Mouse (Mus musculus) limb, embryonic 14.5 days (tissue): Measurements from ENCODE around the gene Papln. TPM values are rescaled to one million over a fixed set of nuclear protein-coding genes. Genes with fewer than 3 reads are reported as not detected.

Experiments
- ATAC-seq: fragments of 200-750 bp; cut with Nextera tagmentation; 2 replicates; pipeline ENCODE4 v1.8.0; 2017; ENCODE audit warnings: low read depth, moderate number of reproducible peaks, moderate TSS enrichment; ENCODE audit not compliant: low FRiP score
- DNase-seq: peaks from one replicate; pipeline ENCODE4 v3.0.0-alpha.2; 2015; ENCODE audit warnings: low spot score
- H3K27ac ChIP-seq: fragments of 300-500 bp; sonication (generic); replicated peaks from 2 replicates; pipeline ENCODE4 v1.5.1; 2014; ENCODE audit warnings: low read depth, mild to moderate bottlenecking, low read length, moderate library complexity, mixed read lengths
- H3K27me3 ChIP-seq: fragments of 300-500 bp; sonication (generic); 2 replicates; pipeline ENCODE4 v1.6.1; 2014; ENCODE audit warnings: low read length, mixed read lengths; ENCODE audit not compliant: control insufficient read depth, insufficient read depth
- H3K36me3 ChIP-seq: fragments of 300-500 bp; sonication (generic); 2 replicates; pipeline ENCODE4 v1.6.1; 2014; ENCODE audit warnings: mild to moderate bottlenecking, low read length, moderate library complexity, mixed read lengths; ENCODE audit not compliant: control insufficient read depth, insufficient read depth
- H3K4me1 ChIP-seq: fragments of 300-500 bp; sonication (generic); 2 replicates; pipeline ENCODE4 v1.6.1; 2014; ENCODE audit warnings: antibody characterized with exemption, low read length, mixed read lengths; ENCODE audit not compliant: control insufficient read depth, insufficient read depth
- H3K4me2 ChIP-seq: fragments of 300-500 bp; sonication (generic); replicated peaks from 2 replicates; pipeline ENCODE4 v1.6.1; 2014; ENCODE audit warnings: low read depth, mild to moderate bottlenecking, low read length, moderate library complexity; ENCODE audit not compliant: severe bottlenecking
- H3K4me3 ChIP-seq: fragments of 300-500 bp; sonication (generic); replicated peaks from 2 replicates; pipeline ENCODE4 v1.5.1; 2014; ENCODE audit warnings: low read length
- H3K9ac ChIP-seq: fragments of 300-500 bp; sonication (generic); 2 replicates; pipeline ENCODE4 v1.6.1; 2014; ENCODE audit warnings: mild to moderate bottlenecking, low read depth, low read length, moderate library complexity; ENCODE audit not compliant: severe bottlenecking
- H3K9me3 ChIP-seq: fragments of 300-500 bp; sonication (generic); 2 replicates; pipeline ENCODE4 v1.6.1; 2016; ENCODE audit warnings: low read length; ENCODE audit not compliant: control insufficient read depth
- POLR2A ChIP-seq: fragments of 200-500 bp; IDR thresholded peaks from 2 replicates; pipeline ENCODE4 v1.8.0; 2012; ENCODE audit warnings: inconsistent platforms, mild to moderate bottlenecking, moderate library complexity, borderline replicate concordance; ENCODE audit not compliant: insufficient read depth, insufficient read length; ENCODE audit errors: extremely low read depth
- WGBS: fragments of 180-500 bp; shearing (Covaris S2); extraction: QIAGEN DNeasy Blood & Tissue Kit; methylation state at CpG from one replicate; pipeline ENCODE4 v1.1.7; 2014; 5-methylcytosine and 5-hydroxymethylcytosine counted together
- polyA plus RNA-seq, 2 experiments: library from polyadenylated mRNA; depleted of rRNA in 1 of 2; stranded (reverse) in 1 of 2; unstranded in 1 of 2; fragments of >200 nt; fragmentation: Nextera tagmentation in 1 of 2; extraction: Ambion mirVana in 1 of 2; gene quantifications; 2 replicates each; pipeline versions ENCODE4 v1.2.1 to v1.2.3; 2012 to 2014

Papln gene
- polyA plus RNA-seq, 2 experiments, result 2.0 to 5.2 TPM

DNA sequence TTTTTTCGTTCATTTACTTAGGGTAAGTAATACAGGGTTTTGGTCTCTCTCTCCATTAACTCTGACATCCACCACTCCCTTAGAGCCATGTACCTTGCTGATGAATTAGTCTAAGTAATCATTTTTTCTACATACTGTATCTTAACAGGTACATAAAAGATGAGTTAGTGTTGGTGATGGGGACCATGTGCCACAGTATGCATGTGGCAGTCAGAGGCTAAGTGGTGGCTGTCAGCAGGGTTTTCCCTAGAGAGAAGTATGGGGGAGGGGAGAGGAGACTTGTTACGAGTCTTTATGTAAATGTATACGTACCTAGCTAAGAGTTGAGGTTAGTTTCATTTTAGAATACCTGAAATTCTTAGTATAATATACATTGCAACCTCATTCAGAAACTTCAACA lies 40.4 kb upstream of the Papln start:
- H3K9ac ChIP-seq, result no peak overlapping the region
- DNase-seq (no peak), ATAC-seq (no peak)
- no peak overlapping the region for H3K4me2 ChIP-seq
- H3K4me1 ChIP-seq, result no peaks in the 10 kb centered on the region
- no peak overlapping the region for H3K27ac ChIP-seq
- H3K4me3 ChIP-seq, result no peak overlapping the region
- TF ChIP-seq POLR2A, result no peak
- 86% methylated on average over 3 of the region's 3 CpGs for WGBS
- peaks cover 67% of the 10 kb centered on the region for H3K36me3 ChIP-seq
- H3K27me3 ChIP-seq, result no peaks in the 10 kb centered on the region
- no peaks in the 10 kb centered on the region for H3K9me3 ChIP-seq

DNA sequence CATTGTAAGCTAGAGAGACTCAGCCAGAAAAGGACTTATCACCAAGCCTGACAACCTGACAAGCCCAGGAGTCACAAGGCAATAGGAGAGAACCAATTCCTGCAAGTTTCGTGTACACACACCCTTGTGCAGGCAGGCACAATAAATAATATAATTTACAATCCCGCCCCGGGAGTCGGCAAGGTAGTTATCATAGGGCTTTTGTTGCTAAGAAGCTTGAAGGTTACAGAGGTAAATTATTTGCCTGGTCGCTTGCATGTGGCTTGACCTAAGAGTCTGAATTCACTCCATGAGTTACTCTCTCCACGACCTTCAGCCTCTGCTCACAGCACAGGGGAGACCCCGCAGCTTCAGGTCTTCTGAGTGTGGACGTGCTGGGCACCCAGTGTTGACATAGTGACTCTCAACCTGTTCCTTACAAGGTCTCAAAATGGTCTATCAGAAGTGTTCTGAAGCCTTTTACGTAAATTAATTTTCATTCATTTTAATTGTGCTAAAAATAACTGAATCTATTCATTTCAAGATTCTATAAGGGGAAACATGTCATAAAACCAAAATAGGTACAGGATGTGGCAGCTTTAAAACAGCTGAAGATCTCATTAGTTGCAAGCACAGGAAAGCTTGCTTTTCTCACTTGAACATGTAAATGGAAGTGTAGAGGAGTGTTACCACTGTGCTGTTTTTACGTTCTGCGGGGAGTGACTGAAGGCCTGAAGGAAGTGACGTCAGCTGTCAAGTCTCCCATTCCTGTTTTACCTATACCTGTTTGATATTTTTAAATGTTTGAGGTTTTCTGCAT lies 36.7 kb upstream of the Papln start:
- H3K4me2 ChIP-seq, result no peak overlapping the region
- no peak for TF ChIP-seq POLR2A
- no peaks in the 10 kb centered on the region for H3K4me1 ChIP-seq
- H3K27ac ChIP-seq, result no peak overlapping the region
- H3K4me3 ChIP-seq, result no peak overlapping the region
- WGBS, result 57% methylated on average over 12 of the region's 12 CpGs
- H3K9me3 ChIP-seq, result no peaks in the 10 kb centered on the region
- H3K9ac ChIP-seq, result no peak overlapping the region
- ATAC-seq, result no peak
- no peak for DNase-seq
- no peaks in the 10 kb centered on the region for H3K27me3 ChIP-seq
- H3K36me3 ChIP-seq, result peaks cover 82% of the 10 kb centered on the region

DNA sequence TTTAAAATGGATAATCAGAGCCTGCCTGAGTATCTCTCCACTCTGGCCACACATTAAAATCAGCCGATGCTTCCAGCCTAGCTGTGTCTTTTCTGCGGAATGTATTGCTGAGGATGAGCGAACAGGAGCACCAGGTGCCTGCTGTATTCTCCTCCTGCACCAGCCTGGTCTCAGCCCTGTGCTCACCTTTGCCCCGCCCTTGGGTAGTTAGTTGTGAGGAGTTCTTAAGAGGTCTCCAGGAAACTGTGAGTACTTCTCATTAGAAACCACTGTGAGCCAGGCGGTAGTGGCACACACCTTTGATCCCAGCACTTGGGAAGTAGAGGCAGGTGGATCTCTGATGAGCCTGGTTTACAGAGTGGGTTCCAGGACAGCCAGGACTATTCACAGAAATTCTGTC lies 31.2 kb upstream of the Papln start:
- Histone ChIP-seq H3K4me2 (no peak overlapping the region), H3K27ac (no peak overlapping the region), H3K27me3 (no peaks in the 10 kb centered on the region), H3K9me3 (no peaks in the 10 kb centered on the region), H3K4me3 (no peak overlapping the region), H3K4me1 (no peaks in the 10 kb centered on the region), H3K36me3 (peaks cover 93% of the 10 kb centered on the region), H3K9ac (no peak overlapping the region)
- ATAC-seq (no peak), DNase-seq (no peak)
- WGBS, result 89% methylated on average over 5 of the region's 5 CpGs
- no peak for TF ChIP-seq POLR2A

DNA sequence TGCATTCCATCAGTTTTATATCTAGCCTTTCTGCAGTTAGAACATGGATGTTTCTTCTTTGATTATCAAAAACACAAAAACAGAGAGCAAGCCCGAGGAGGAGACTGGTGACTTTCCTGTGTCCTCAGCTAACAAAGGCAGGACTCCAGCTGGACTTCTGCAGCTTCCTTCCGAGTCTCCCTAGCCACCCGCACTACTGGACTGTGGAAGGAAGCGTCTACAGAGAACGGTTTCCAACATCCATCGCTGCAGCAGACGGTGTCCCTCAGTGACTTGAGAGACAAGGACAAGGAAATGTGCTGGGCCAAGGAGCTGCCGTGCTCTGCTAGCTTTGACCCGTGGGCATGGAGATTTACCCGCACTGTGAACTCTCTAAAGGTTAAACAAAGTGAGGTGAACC lies 29.4 kb upstream of the Papln start:
- peaks cover 77% of the 10 kb centered on the region for H3K36me3 ChIP-seq

DNA sequence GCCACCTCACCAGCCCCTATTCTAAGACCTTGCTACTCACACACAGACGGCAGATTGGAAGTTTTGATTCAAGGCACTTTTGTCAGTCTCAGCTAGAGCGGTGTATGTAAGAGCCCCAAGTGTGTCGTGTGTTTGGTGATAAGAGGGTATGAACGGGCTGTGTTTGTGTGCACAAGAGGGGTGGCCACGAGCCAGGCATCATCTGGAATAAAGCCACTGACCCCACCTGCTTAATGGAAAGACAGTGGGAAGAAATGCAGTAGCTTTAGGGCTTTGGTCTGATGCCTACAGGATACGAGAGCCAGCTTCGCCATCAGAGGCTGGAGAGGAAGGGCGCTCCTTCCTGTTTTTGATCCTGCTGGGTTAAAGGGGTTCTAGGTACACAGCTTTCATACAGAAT lies 27.2 kb upstream of the Papln start:
- Histone ChIP-seq H3K36me3 (peaks cover 56% of the 10 kb centered on the region), H3K27ac (no peak overlapping the region), H3K4me1 (no peaks in the 10 kb centered on the region), H3K4me3 (no peak overlapping the region), H3K27me3 (no peaks in the 10 kb centered on the region), H3K9me3 (no peaks in the 10 kb centered on the region), H3K9ac (no peak overlapping the region), H3K4me2 (no peak overlapping the region)
- ATAC-seq (no peak), DNase-seq (no peak)
- no peak for TF ChIP-seq POLR2A
- WGBS, result 88% methylated on average over 8 of the region's 8 CpGs

More for the DNA sequence above, 29.4 kb upstream of the Papln start:
- TF ChIP-seq POLR2A, result no peak
- Histone ChIP-seq H3K4me3 (no peak overlapping the region), H3K27me3 (no peaks in the 10 kb centered on the region), H3K4me1 (no peaks in the 10 kb centered on the region), H3K27ac (no peak overlapping the region), H3K9ac (no peak overlapping the region), H3K4me2 (no peak overlapping the region), H3K9me3 (no peaks in the 10 kb centered on the region)
- ATAC-seq (no peak), DNase-seq (no peak)
- 91% methylated on average over 10 of the region's 10 CpGs for WGBS
